Mouse (Mus musculus) myocyte (in vitro differentiated cells): ENCODE results near the gene Vmn1r221. TPM values are rescaled to one million over a fixed set of nuclear protein-coding genes. Genes with fewer than 3 reads are reported as not detected.
"Not testable (repeated sequence)": the region's sequence is repeated elsewhere in the genome, so short reads cannot be mapped to it uniquely, and the experiment has no call there.

Source experiments
- H3K27me3 ChIP-seq: one replicate; pipeline ENCODE4 v1.6.1; 2011; ENCODE audit not compliant: control insufficient read depth, insufficient read depth, insufficient read length
- H3K36me3 ChIP-seq: one replicate; pipeline ENCODE4 v1.6.1; 2011; ENCODE audit not compliant: control insufficient read depth, insufficient read depth
- H3K4me2 ChIP-seq: one replicate; pipeline ENCODE4 v1.6.1; 2011; ENCODE audit warnings: low read depth, control low read depth
- H3K4me3 ChIP-seq: one replicate; pipeline ENCODE4 v1.5.1; 2011; ENCODE audit warnings: mild to moderate bottlenecking, control low read depth, moderate library complexity
- H3K79me2 ChIP-seq: one replicate; pipeline ENCODE4 v1.6.1; 2011; ENCODE audit not compliant: control insufficient read depth, insufficient read depth
- H3ac ChIP-seq: one replicate; pipeline ENCODE4 v1.6.1; 2011; ENCODE audit not compliant: control insufficient read depth, insufficient read length
- CEBPB ChIP-seq: IDR thresholded peaks from 2 replicates; pipeline ENCODE4 v1.6.1; 2011; ENCODE audit warnings: mild to moderate bottlenecking, moderate library complexity; ENCODE audit not compliant: poor library complexity, insufficient read depth, severe bottlenecking
- E2F4 ChIP-seq: IDR thresholded peaks from one replicate; pipeline ENCODE4 v1.6.1; 2011; ENCODE audit warnings: mild to moderate bottlenecking, control low read depth, moderate library complexity; ENCODE audit not compliant: insufficient read depth
- MAX ChIP-seq: IDR thresholded peaks from one replicate; pipeline ENCODE4 v1.6.1; 2011; ENCODE audit warnings: low read depth, mild to moderate bottlenecking, control low read depth
- MYOD1 ChIP-seq, 3 experiments: IDR thresholded peaks; one replicate each; pipeline ENCODE4 v1.6.1; 2011; ENCODE audit warnings: control low read depth in 2 of 3, low read depth in 2 of 3, mild to moderate bottlenecking in 2 of 3, moderate library complexity in 1 of 3; ENCODE audit not compliant: insufficient read length in 2 of 3, control insufficient read depth in 1 of 3
- MYOG ChIP-seq, 3 experiments: IDR thresholded peaks; one replicate each; pipeline ENCODE4 v1.6.1; 2011; ENCODE audit warnings: control low read depth in 2 of 3, low read depth in 2 of 3, mild to moderate bottlenecking in 2 of 3; ENCODE audit not compliant: insufficient read length in 2 of 3, control insufficient read depth in 1 of 3, insufficient read depth in 1 of 3
- POLR2A ChIP-seq: IDR thresholded peaks from one replicate; pipeline ENCODE4 v1.6.1; 2011; ENCODE audit warnings: low read depth, mild to moderate bottlenecking, control low read depth, moderate library complexity; ENCODE audit not compliant: insufficient read length
- POLR2AphosphoS2 ChIP-seq: IDR thresholded peaks from one replicate; pipeline ENCODE4 v1.6.1; 2011; ENCODE audit warnings: low read depth, control low read depth; ENCODE audit not compliant: insufficient read length
- REST ChIP-seq: IDR thresholded peaks from one replicate; pipeline ENCODE4 v1.6.1; 2011; ENCODE audit warnings: mild to moderate bottlenecking, control low read depth, moderate library complexity; ENCODE audit not compliant: insufficient read depth, insufficient read length
- SRF ChIP-seq: IDR thresholded peaks from one replicate; pipeline ENCODE4 v1.6.1; 2011; ENCODE audit warnings: low read depth; ENCODE audit not compliant: control insufficient read depth, insufficient read length
- TCF12 ChIP-seq: IDR thresholded peaks from one replicate; pipeline ENCODE4 v1.6.1; 2011; ENCODE audit warnings: mild to moderate bottlenecking, control low read depth; ENCODE audit not compliant: poor library complexity, insufficient read depth, severe bottlenecking
- TCF3 ChIP-seq: IDR thresholded peaks from one replicate; pipeline ENCODE4 v1.6.1; 2011; ENCODE audit warnings: low read depth, control low read depth; ENCODE audit not compliant: insufficient read length
- USF1 ChIP-seq: IDR thresholded peaks from one replicate; pipeline ENCODE4 v1.6.1; 2011; ENCODE audit warnings: low read depth, mild to moderate bottlenecking, control low read depth, moderate library complexity
- polyA plus RNA-seq: library from polyadenylated mRNA; unstranded; fragments of >200 nt; fragmentation: generic; extraction: Trizol; gene quantifications from one replicate; pipeline ENCODE4 v1.2.1, GENCODE M21; 2012; ENCODE audit warnings: missing spikeins

Vmn1r221 gene
- not detected for polyA plus RNA-seq

GRCm38 (mm10) chr13:23213827-23214226, at the start of gene Vmn1r221:
Vmn1r221 (plus strand) TSS chr13:23214127.
- H3K27me3 ChIP-seq, H3K4me2 ChIP-seq, H3K4me3 ChIP-seq, H3ac ChIP-seq, H3K79me2 ChIP-seq, H3K36me3 ChIP-seq: not testable (repeated sequence)

DNA sequence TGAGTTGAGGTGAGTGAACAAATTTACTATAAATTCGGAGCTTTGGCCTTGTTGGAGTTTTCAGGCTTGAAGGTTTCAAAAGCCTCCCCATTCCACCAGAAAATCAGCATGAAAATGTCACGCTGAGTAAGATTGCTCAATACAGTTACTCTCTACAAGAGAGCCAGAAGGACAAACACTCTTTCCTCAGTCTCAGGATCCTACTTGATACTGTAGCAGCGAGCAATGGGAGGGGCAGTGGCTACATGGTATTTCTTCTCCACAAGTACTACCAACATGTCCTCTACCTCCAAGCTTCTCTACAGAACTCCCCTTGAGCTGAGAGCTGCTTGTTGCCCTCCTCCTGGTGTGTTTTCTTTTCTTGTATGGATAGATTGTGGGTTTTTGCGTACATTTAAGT, 47.5 kb upstream of the Vmn1r221 start:
- not testable (repeated sequence) for H3K79me2 ChIP-seq, H3K36me3 ChIP-seq, H3K4me3 ChIP-seq, H3K4me2 ChIP-seq, H3K27me3 ChIP-seq, H3ac ChIP-seq

DNA sequence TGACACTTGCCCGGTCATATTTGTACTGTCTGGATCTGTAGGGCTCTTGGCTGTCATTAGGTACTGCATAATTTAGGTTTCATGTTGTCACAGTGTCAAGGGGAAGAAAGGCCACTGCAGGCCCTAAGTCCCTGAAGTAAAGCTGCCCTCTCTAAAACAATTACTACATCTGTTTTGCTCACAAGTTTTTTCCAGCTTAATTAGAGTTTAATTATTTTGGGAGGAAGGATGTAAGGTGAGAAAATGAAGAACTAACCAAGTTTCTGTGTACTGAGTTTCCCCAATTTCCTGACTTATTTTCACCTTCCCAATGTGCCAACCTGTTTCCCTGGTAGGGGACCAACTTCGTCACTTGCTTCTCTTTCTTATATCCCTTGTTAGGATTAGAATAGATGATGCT, 26.1 kb upstream of the Vmn1r221 start, which contains the start of gene Vmn1r220:
Gene Vmn1r220 (minus strand): TSS at position 101 of the 400 bp plus-strand sequence.
- H3K27me3 ChIP-seq, result no peaks in the 10 kb centered on the region
- H3K79me2 ChIP-seq, result no peaks in the 10 kb centered on the region
- H3K4me3 ChIP-seq, result no peak within 1 kb of the TSS
- no peak for TF ChIP-seq E2F4
- TF ChIP-seq POLR2A, result no peak
- TF ChIP-seq REST, result no peak
- no peak for TF ChIP-seq MYOD1 (IDR thresholded peaks at IDR 0.05; ENCODE audit: control insufficient read depth in 1 of 3, insufficient read length in 2 of 3, low read depth in 2 of 3)
- TF ChIP-seq USF1, result no peak
- TF ChIP-seq POLR2AphosphoS2, result no peak
- no peak for TF ChIP-seq TCF3
- TF ChIP-seq SRF, result no peak
- TF ChIP-seq TCF12, result no peak
- no peak for TF ChIP-seq CEBPB
- no peak for TF ChIP-seq MYOG (IDR thresholded peaks at IDR 0.05; ENCODE audit: control insufficient read depth in 1 of 3, insufficient read depth in 1 of 3, insufficient read length in 2 of 3, low read depth in 2 of 3)
- no peak for TF ChIP-seq MAX
- H3K4me2 ChIP-seq, result no peak within 1 kb of the TSS
- H3ac ChIP-seq, result no peak within 1 kb of the TSS
- H3K36me3 ChIP-seq, result no peaks in the 10 kb centered on the region

GRCm38 (mm10) chr13:23203885-23204284, 10.0 kb upstream of the Vmn1r221 start:
- H3K36me3 ChIP-seq, H3K27me3 ChIP-seq, H3K4me2 ChIP-seq, H3K79me2 ChIP-seq, H3K4me3 ChIP-seq, H3ac ChIP-seq: not testable (repeated sequence)

DNA sequence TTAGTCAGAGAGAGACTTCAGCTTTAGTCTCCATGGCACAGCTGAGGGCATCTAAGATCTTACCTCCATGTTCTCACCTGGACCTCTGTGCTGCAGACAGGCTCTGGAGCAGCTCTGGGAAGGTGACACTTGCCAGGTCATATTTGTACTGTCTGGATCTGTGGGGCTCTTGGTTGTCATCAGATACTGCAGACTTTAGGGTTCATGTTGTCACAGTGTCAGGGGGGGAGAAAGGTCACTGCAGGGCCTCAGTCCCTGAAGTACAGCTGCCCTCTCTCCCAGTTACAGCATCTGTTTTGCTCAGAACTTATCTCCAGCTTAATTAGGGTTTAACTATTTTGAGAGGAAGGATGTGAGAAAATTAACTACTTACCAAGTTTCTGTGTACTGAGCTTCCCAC, 21.9 kb downstream of the Vmn1r221 start, which contains the start of gene Vmn1r222:
Gene Vmn1r222 (minus strand): TSS at position 101 of the 400 bp plus-strand sequence.
- not testable (repeated sequence) for H3K79me2 ChIP-seq, H3K4me3 ChIP-seq, H3K27me3 ChIP-seq, H3K4me2 ChIP-seq, H3K36me3 ChIP-seq, H3ac ChIP-seq

GRCm38 (mm10) chr13:23246834-23247233, 32.9 kb downstream of the Vmn1r221 start, which contains the start of gene Vmn1r223:
Vmn1r223 (plus strand) TSS chr13:23247134.
- not testable (repeated sequence) for H3K79me2 ChIP-seq, H3ac ChIP-seq, H3K36me3 ChIP-seq, H3K4me3 ChIP-seq, H3K4me2 ChIP-seq, H3K27me3 ChIP-seq

DNA sequence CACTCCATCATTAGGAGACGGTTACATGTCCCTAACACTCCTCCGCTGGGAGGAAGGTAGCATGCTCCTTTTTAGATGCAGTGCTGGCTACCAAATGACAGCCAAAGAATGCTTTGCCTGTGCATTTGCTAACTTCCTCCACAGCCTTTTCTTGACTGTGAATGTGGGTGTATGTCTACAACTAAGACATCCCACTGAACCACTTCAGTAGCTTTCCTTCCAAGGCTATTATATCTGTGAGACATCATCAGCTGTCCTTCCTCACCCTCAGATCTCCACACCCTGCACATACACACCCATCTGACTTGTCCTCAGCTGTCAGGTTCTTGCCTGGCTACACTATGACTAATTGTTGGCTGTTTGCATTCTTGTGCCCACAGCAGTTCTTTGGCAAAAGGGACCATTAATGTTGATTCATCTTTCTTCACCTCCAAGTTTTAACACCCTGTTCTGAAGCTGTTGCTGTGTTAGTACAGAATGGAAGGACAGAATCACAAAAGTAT, 44.7 kb downstream of the Vmn1r221 start:
- H3K4me2 ChIP-seq, result no peak overlapping the region
- H3K4me3 ChIP-seq, result no peak overlapping the region
- H3K79me2 ChIP-seq, result no peaks in the 10 kb centered on the region
- no peaks in the 10 kb centered on the region for H3K27me3 ChIP-seq
- no peaks in the 10 kb centered on the region for H3K36me3 ChIP-seq
- no peak overlapping the region for H3ac ChIP-seq
- no peak for TF ChIP-seq E2F4
- TF ChIP-seq SRF, result no peak
- TF ChIP-seq POLR2A, result no peak
- TF ChIP-seq MYOG (IDR thresholded peaks at IDR 0.05; ENCODE audit: control insufficient read depth in 1 of 3, insufficient read depth in 1 of 3, insufficient read length in 2 of 3, low read depth in 2 of 3), result peak in 2 of 3 experiments; percentile 11 to 70
- no peak for TF ChIP-seq POLR2AphosphoS2
- no peak for TF ChIP-seq CEBPB
- peak; percentile 15 for TF ChIP-seq TCF3
- TF ChIP-seq TCF12, result peak; percentile 2
- TF ChIP-seq MYOD1 (IDR thresholded peaks at IDR 0.05; ENCODE audit: control insufficient read depth in 1 of 3, insufficient read length in 2 of 3, low read depth in 2 of 3), result peak in 2 of 3 experiments; percentile 33 to 81
- TF ChIP-seq REST, result no peak
- TF ChIP-seq MAX, result no peak

- H3ac ChIP-seq, H3K4me2 ChIP-seq, H3K36me3 ChIP-seq, H3K4me3 ChIP-seq, H3K27me3 ChIP-seq, H3K79me2 ChIP-seq: not testable (repeated sequence)
These were observed 54.7 kb downstream of the Vmn1r221 start for GRCm38 (mm10) chr13:23268606-23269005.

DNA sequence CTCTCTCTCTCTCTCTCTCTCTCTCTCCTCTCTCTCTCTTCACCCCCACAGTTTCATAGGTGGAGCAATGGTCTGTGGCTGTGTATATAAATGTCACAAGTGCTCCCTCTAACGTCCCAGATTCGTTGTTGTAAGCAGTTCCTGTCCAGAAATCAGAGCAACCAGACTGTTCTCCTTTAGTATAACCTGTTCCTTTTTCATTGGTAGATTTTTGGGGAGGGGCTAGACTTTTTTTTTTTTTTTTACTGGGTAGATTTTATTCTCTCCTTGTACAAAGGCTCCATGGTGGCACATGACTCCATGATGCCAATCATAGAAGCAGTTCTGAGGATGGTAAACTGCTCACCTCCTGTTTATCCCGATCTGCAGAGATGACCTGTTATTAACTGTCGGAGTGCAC, 55.2 kb downstream of the Vmn1r221 start:
- H3K27me3 ChIP-seq, H3K36me3 ChIP-seq, H3K4me3 ChIP-seq, H3K79me2 ChIP-seq, H3K4me2 ChIP-seq, H3ac ChIP-seq: not testable (repeated sequence)
